Mouse (Mus musculus): ENCODE measurements around the gene Foxq1.

DNA sequence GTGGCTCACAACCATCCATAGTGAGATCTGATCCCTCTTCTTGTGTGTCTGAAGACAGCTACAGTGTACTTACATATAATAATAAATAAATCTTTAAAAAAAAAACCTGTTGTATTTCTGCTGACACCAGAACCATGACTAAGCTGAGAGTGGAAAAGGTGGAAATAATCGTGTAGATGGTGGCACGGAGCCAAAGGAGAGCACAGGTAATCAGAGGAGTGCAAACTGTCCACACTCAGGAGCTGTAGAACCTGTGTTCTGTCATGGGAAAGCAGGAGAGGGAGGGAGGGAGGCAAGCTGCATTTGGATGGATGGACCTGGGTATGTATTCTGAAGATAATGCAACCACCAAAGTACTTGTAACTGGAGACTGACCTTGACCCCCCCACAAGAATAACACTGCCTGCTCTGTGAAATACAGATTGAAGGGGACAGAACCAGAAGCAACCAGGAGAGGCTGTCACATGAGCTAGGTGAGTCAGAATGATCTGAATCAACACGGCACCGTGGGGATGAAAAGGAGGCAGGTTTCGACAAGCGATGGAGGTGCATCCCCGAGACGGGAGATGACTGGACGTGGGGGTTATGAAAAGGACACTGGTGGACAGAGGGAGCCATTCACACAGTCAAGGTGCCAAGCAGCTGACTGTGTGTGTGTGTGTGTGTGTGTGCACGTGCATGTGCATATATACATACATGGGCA is 17.0 kb downstream of the Foxq1 start:
- TF ChIP-seq ZNF384 (IDR thresholded peaks at IDR 0.05; ENCODE audit: low read depth, low read length) (no peak), MAFK (IDR thresholded peaks at IDR 0.05; ENCODE audit: insufficient read depth, low read depth, low read length) (no peak), ZC3H11A (IDR thresholded peaks at IDR 0.05; ENCODE audit: borderline replicate concordance, low read depth, low read length) (no peak), CHD2 (IDR thresholded peaks at IDR 0.05; ENCODE audit: low read depth, low read length) (no peak), HCFC1 (IDR thresholded peaks at IDR 0.05; ENCODE audit: borderline replicate concordance, insufficient read depth, low read length) (no peak)

Data from ES-E14 (cell line).